Mouse (Mus musculus) c-Kit-positive CD71-positive TER-119-positive erythroid progenitor cells, embryonic 14.5 days (primary cell): ENCODE results near the gene A730071L15Rik.

ENCODE experiments used
- DNase-seq: peaks from one replicate; pipeline ENCODE4 v3.0.0-alpha.2; 2013; ENCODE audit warnings: low spot score

The A730071L15Rik gene

DNA sequence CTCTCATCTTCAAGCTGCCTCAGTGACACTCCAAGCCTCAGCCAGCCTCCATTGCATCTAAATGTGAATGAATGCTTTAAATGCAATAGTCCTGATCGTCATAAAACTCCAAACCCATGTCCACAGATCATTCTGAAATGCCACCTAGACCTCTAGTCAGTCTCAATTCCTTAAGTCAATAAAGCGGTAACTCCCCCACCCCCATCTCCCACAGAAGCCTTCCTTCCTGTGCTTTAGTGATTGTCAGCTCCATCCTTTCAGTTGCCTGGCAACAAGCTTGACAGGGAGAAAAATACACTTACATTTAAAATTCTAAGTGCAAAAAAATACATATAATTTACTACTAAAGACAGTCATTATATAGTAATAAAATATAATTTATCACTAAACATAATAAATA is 16.6 kb upstream of the A730071L15Rik start:
- no peak for DNase-seq

DNA sequence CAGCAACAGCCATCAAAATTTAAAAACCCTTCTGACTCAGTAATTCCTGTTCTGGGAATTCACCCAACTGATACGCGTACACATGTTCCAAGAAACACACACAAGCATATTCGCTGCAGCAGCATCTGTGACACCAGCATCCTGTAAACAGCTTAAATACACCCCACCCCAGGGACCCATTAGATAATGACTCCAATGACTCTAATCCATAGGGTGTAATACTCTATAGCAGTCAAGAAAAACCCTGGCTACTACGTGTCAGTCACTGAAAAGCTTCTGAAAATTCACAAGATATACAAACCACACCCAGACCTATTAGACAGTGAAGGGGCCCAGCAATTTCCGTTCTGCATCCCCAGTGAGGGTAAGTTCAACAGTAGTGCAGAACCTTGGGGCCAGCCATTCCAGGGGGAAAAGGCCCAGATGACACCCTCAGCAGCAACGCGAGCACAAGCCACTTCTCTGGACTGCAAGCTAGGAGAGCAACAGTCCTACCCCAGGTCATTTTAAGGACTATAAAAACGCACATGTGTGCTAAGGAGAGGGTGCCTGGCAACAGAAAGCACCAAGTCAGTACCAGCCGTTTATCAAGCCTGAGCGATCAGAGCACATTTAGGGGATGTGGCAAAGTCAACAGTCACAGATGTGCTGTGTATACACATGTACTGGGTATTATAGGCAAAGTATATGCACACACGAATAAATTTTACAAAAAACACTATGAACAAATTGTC is 15.5 kb upstream of the A730071L15Rik start:
- peak; percentile 57 for DNase-seq

DNA sequence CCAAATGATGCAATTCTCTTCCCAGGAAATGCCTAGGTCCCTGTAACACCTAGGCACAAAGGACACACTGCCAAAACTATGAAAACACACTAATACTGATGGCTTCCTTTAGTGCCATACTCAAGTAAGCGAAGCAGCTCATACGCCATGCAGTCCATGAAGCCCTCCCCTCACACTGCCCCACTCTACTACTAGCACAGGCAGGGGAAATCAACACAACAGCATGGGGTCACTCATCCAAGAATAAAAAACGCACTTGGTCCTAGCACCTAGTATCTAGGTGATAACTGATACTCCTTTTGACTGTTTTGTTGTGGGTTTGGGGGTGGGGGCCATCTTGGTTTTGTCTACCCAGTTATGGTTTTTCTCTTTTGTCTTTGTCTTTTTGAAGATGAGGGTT is 12.4 kb upstream of the A730071L15Rik start:
- DNase-seq, result no peak

DNA sequence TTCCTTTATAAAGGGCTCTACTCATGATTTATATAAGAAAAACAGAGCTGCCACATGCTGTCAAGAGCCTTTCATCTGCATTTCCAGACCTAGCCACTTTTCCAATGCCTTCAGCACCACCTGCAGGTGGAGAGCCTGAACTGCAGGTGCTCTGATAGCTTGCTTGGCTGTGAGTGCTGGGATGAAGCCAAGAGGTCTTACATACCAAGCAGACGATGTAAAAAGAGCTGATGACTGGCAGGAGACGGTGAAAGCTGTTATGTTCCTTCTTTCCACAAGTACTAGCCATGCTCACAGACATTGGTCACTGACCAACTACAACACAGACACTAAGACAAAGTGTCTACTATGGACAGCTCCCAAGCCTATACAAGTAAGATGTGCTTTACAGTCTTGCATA is 12.0 kb upstream of the A730071L15Rik start:
- peak; percentile 75 for DNase-seq

DNA sequence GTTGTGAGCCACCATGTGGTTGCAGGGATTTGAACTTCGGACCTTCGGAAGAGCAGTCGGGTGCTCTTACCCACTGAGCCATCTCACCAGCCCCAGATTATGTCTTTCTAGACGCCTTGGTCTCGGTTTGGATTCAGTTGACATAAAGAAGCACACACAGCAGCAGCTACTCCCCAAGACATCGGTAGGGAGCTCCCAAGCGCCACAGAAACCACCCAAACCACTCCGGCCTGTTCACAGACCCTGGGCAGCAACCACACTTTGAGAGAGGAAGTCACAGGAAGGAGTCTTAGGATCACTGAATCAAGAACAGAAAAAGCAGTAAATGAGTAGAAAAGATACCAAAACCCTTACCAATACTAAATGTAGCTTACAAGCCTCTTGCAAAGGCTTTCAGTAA is 3.0 kb upstream of the A730071L15Rik start:
- DNase-seq, result no peak

DNA sequence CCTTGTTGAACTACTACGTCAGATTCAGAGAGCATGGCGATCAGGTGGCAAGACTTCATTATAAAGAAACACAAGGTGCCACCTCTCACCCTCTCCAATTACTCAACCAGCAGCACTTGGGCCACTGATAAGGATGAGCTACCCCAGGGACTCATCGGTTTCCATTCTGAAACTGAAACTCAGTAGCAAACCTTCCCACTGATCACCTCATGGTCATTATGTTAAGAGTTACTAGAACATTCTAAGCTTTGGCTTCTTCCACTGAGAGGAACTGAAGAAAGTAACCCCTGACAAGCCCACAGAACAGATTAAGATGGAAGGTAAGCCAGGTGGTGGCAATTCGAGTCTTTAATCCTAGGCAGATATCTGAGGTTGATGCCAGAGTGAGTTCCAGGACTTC is 1.4 kb upstream of the A730071L15Rik start:
- no peak for DNase-seq

DNA sequence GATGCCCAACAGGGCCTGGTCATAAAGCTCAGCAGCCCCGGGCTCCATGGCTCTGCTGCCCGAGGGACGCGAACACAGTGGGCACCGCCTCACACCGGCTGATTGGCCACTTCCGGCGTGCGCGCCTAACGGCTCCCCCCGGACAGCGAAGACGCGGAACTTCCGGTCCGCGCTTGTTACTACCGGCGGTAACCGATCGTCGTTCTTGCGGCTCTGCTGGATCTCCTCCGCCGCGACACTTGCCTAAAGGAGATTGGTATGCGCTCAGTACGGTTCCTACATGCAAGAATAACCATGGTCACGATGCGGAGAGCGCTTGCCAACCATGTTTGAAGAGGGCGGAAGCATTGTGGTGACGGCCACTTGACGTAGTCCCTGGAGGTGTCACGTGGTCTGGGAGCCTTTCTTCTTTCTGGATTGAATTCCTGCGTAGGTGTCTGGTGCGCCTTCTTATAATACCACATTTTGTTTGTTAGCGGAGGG is 299 bp downstream of the A730071L15Rik start, which contains the start of gene Nudcd3:
Gene Nudcd3, minus strand, starts transcription at position 329 of the 483 bp plus-strand sequence.
- peak; percentile 83 for DNase-seq

DNA sequence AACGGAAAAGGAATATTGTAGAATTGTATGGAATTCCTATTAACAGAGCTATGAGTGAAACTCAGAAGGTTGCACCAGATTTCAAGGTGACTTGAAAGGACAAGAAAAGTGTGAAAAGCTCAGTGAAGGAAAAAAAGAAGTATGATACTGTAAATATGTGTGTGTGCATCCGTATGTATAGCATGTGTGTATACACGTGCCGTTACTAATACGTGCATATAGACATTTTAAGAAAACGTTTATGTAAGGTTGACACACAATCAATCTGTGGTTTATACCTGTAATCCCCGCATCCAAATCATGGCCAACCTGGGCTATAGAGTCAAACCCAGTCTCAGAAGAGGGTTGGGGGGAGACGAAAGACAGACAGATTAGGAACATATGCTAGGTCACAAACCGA is 741 bp downstream of the A730071L15Rik start:
- no peak for DNase-seq

DNA sequence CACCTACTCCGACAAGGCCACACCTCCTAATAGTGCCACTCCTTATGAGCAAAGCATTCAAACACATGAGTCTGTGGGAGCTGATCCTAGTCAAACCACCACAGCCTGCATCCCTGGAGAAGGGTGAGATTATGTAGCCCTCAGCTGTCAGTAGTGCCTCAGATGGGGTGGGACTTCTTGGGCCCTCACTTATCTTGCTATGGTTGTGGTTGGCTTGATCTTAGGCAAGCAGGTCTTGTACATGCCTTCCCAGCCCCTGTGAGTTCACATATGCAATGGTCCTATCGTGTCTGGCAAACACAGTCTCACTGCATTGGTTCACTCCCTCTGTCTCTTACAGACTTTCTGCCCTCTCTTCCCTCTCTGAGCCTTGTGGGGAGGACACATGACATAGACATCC is 7.3 kb downstream of the A730071L15Rik start:
- no peak for DNase-seq

DNA sequence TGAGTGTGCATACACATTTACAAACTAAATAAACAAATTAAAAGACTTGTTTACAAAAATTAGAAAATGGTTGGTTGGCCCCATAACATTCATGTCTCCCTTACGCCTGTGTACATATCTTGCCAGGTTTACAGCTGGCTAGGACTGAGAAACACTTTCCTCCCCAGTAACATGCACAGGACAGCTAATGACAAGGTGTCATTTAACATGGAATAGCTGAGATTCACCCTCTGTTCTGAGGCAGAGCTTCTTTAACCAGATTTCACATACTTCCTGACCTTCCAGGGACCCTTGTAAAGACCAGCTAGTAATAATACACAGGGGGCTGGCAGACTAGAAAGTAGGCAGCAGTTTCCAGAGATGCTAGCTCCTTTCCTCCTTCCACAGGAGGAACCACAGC is 8.3 kb downstream of the A730071L15Rik start:
- no peak for DNase-seq

DNA sequence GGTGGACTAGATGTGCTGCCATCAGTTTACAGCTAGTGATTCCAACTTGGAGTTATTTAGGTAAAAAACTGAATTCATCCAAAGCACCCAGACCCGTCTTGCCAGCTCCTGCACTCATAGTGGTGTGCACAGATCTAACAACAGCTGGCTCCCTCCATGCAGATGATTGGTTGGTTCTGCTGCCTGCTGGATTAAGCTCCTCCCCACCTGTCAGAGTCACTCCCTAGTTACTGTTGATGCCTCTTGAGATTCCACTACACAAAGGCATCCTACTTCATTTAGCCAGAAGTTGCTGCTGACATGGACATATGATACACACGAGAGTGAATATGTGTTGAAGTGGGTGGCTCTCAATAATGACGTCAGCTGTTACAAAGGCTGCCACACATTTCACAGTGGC is 17.0 kb downstream of the A730071L15Rik start:
- DNase-seq, result no peak

DNA sequence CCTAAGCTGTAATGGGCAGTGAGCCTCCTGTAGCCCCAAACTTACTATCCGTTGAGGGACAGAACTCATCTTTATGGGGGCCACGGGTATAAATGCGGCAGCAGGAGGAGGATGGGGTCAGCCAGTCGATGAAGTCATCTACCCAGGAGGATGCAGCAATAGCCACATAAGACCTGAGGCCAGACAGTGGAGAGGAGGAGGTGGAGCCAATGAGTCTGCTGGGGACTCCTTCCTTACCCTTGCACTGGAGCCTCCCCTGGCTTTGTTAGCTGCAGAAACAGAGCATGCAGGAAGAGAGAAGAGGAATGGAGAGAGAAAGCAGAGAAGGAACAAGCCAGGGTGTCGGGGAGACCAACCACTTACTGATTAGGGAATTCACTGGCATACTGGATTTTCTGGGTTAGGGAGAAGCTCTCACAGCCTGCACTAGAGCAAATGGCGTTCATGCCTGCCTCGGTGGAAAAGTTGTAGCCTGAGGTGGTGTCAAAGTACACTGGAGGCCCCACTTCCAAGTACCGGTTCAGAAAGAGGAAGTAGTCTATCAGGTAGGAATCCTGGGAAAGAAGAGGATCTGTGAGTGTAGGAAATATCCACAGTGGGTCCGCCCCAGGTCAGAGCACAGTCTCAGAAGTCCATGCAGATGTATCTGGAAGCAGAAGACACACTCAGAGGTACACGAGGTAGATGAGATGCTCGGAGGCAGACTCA is 18.5 kb downstream of the A730071L15Rik start:
- no peak for DNase-seq

DNA sequence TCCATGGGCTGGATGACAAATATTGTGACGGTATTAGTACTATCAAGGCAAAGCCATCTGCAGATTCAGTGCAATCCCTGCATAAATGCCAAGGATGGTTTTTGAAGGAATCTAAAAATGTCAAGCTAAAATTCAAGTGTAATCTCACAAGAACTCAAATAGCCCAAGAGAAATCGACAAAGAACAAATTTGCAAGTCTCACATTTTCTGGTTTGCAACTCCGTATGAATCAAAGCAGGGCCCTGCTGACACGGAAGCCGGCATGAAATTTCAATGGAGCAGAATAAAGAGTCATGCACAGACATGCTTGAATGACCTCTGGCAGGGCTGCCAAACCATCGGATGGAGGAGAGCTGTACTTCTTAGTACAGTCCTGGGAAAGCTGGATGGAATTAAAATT is 20.1 kb downstream of the A730071L15Rik start:
- no peak for DNase-seq

DNA sequence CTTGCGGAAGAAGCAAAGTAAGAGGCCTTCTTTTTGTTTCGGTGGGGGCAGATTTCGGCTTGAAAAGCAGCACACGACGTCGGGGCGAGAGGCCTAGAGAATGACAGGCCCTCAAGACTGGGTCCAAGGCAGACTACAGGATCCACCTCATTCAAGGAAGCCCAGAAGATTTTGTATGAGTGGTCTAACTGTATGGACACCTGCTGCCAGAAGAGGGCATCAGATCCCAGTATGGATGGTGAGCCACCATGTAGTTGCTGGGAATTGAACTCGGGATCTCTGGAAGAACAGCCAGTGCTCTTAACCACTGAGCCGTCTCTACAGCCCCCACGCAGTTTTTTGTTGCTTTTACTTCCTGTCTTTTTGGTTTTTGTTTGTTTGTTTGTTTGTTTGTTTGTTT is 22.4 kb downstream of the A730071L15Rik start:
- no peak for DNase-seq

DNA sequence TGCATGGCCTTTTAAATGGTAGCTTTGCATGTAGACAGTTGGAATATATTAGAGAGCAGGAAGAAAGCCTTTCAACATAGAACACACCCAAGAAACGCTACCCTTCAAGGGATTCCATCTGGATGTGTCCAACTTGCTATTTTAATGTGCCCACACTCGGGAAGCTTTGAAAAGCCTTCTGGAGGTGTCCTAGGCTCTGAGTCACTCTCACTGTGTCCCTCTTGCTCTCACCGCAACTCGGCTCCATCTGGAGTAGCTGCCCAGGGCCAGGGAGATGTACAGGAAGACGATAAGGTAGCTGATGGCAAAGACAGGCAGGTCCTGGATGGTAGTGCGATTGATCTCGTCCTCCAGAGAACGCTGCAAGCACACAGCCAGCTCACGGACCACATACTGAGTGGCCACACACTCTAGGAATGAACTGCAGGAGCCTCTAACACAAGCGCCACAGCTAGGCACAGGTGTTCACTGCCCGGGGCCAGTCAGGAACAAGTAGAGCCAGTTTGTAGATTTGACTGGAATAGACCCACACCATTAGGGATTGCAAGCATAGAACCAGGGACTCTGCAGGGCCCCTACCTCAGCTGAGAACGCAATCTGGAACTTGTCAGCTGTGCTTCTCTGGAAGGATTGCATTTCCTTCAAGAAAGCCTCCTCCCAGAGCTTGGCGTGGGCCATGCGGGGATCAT is 24.9 kb downstream of the A730071L15Rik start:
- no peak for DNase-seq

DNA sequence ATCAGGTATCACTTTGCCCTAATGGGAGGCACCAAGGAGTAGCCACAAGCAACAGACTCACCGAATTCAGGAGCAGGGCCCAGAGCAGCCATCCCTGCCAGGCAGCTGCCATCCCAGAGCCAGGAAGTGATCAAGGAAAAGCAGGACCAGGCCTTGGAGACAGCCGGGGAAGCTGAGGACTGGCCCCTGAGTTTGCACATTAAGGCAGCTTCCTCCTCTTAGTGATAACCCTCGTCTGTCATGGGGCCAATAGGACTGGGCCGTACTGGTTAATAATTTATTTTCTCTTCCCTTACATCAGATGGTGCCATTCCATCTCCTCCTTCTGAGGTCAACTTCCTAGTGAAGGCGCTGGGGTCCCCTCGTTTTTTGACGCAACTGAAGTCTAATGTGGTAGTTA is 30.2 kb downstream of the A730071L15Rik start, which contains the start of gene Npc1l1:
Gene Npc1l1, minus strand, starts transcription at position 132 of the 400 bp plus-strand sequence.
- no peak for DNase-seq

DNA sequence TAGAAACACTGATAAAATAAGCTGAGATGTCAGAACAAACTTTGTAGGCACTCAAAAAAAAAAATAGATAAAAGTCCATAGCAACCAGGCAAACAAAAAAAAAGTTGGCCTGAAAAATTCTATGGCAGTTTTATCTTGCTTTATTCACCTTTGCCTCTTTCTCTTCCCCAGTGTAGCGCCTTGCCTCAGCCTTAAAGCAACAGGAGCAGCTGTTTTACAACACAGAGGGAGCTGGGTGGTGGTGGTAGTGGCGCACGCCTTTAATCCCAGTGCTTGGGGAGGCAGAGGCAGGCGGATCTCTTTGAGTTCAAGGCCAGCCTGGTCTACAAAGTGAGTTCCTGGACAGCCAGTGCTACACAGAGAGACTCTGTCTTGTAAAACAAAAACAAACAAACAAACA is 33.2 kb downstream of the A730071L15Rik start:
- DNase-seq, result no peak

DNA sequence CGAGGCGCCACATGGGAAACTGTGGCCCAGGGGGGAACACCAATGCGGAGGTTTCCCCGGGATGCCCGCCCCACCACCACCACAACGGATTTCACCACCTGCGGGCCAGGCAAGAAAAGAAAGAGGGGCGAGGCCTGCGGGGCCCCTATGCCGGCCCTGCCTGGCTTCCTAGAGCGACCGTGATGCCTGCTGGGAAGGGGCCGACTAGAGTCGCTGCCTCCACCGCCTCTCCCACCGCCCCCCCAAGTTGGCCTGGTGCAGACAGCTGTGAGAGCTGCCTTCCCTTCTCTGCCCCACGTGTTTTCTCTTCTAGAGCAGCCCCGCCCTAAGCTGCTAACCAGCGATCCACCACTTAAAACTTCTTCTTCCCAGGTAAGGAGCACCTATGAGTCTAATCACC is 44.9 kb downstream of the A730071L15Rik start:
- no peak for DNase-seq
